Mouse (Mus musculus) testis, adult 2 months (tissue): ENCODE data around the gene Maml2. TPM values are rescaled to one million over a fixed set of nuclear protein-coding genes. Genes with fewer than 3 reads are reported as not detected.

Experiments used
- H3K27ac ChIP-seq: fragments of 200-500 bp; 2 replicates; pipeline ENCODE4 v1.5.1; 2012; ENCODE audit warnings: low read depth, low read length; ENCODE audit not compliant: control insufficient read depth, insufficient read depth
- H3K27me3 ChIP-seq: fragments of 200-500 bp; 2 replicates; pipeline ENCODE4 v1.6.1; 2012; ENCODE audit warnings: mild to moderate bottlenecking, low read length, moderate library complexity; ENCODE audit not compliant: control insufficient read depth, insufficient read depth
- H3K36me3 ChIP-seq: fragments of 200-500 bp; 2 replicates; pipeline ENCODE4 v1.6.1; 2012; ENCODE audit warnings: mild to moderate bottlenecking, low read length; ENCODE audit not compliant: control insufficient read depth, insufficient read depth
- H3K4me1 ChIP-seq: fragments of 200-500 bp; 2 replicates; pipeline ENCODE4 v1.6.1; 2012; ENCODE audit warnings: low read length; ENCODE audit not compliant: control insufficient read depth, insufficient read depth
- H3K4me3 ChIP-seq: fragments of 200-500 bp; 2 replicates; pipeline ENCODE4 v1.5.1; 2012; ENCODE audit warnings: low read depth, mild to moderate bottlenecking, low read length, moderate library complexity, mixed read lengths; ENCODE audit not compliant: control insufficient read depth
- CTCF ChIP-seq: fragments of 200-500 bp; IDR thresholded peaks from 2 replicates; pipeline ENCODE4 v1.5.1; 2012; ENCODE audit warnings: low read depth, mild to moderate bottlenecking, inconsistent platforms, low read length, moderate library complexity; ENCODE audit not compliant: control insufficient read depth, insufficient read depth, insufficient replicate concordance
- POLR2A ChIP-seq: fragments of 200-500 bp; IDR thresholded peaks from 2 replicates; pipeline ENCODE4 v1.6.1; 2012; ENCODE audit warnings: low read depth, mild to moderate bottlenecking, inconsistent platforms, low read length, moderate library complexity; ENCODE audit not compliant: control insufficient read depth
- polyA plus RNA-seq: library from polyadenylated mRNA; depleted of rRNA; stranded (reverse); fragments of >200 nt; gene quantifications from 2 replicates; pipeline ENCODE4 v1.2.3, GENCODE M21; 2012

Maml2 gene
- polyA plus RNA-seq, 1 experiment = 0.56 TPM

GRCm38 (mm10) chr9:13523046-13523445 lies 225.3 kb downstream of the Maml2 start:
- no peaks in the 10 kb centered on the region for H3K27me3 ChIP-seq
- H3K4me1 ChIP-seq = no peaks in the 10 kb centered on the region
- TF ChIP-seq POLR2A = no peak
- TF ChIP-seq CTCF = no peak
- no peak overlapping the region for H3K27ac ChIP-seq
- no peak overlapping the region for H3K4me3 ChIP-seq
- H3K36me3 ChIP-seq = no peaks in the 10 kb centered on the region

- no peak for TF ChIP-seq POLR2A
- TF ChIP-seq CTCF = no peak
- Histone ChIP-seq H3K36me3 (no peaks in the 10 kb centered on the region), H3K4me3 (no peak overlapping the region), H3K27me3 (no peaks in the 10 kb centered on the region), H3K4me1 (no peaks in the 10 kb centered on the region), H3K27ac (no peak overlapping the region)
These were observed 227.3 kb downstream of the Maml2 start for GRCm38 (mm10) chr9:13525075-13525474.

- H3K36me3 ChIP-seq = no peaks in the 10 kb centered on the region
- H3K4me1 ChIP-seq = no peaks in the 10 kb centered on the region
- no peaks in the 10 kb centered on the region for H3K27me3 ChIP-seq
- no peak overlapping the region for H3K27ac ChIP-seq
- H3K4me3 ChIP-seq = no peak overlapping the region
- TF ChIP-seq CTCF = no peak
- no peak for TF ChIP-seq POLR2A
These were observed 228.0 kb downstream of the Maml2 start for GRCm38 (mm10) chr9:13525561-13526255.

- no peaks in the 10 kb centered on the region for H3K4me1 ChIP-seq
- no peak overlapping the region for H3K4me3 ChIP-seq
- no peaks in the 10 kb centered on the region for H3K27me3 ChIP-seq
- TF ChIP-seq CTCF (no peak), POLR2A (no peak)
- H3K27ac ChIP-seq = no peak overlapping the region
- no peaks in the 10 kb centered on the region for H3K36me3 ChIP-seq
These were observed 232.8 kb downstream of the Maml2 start for GRCm38 (mm10) chr9:13530575-13530974.

- no peaks in the 10 kb centered on the region for H3K4me1 ChIP-seq
- H3K4me3 ChIP-seq = no peak overlapping the region
- H3K36me3 ChIP-seq = no peaks in the 10 kb centered on the region
- TF ChIP-seq POLR2A (no peak), CTCF (no peak)
- H3K27me3 ChIP-seq = no peaks in the 10 kb centered on the region
- no peak overlapping the region for H3K27ac ChIP-seq
These were observed 235.4 kb downstream of the Maml2 start for GRCm38 (mm10) chr9:13533076-13533707.

- H3K36me3 ChIP-seq = no peaks in the 10 kb centered on the region
- no peaks in the 10 kb centered on the region for H3K27me3 ChIP-seq
- no peak overlapping the region for H3K4me3 ChIP-seq
- H3K4me1 ChIP-seq = no peaks in the 10 kb centered on the region
- H3K27ac ChIP-seq = no peak overlapping the region
- TF ChIP-seq POLR2A = no peak
- no peak for TF ChIP-seq CTCF
These were observed 238.0 kb downstream of the Maml2 start for GRCm38 (mm10) chr9:13535803-13536202.

- Histone ChIP-seq H3K27ac (no peak overlapping the region), H3K27me3 (no peaks in the 10 kb centered on the region), H3K36me3 (no peaks in the 10 kb centered on the region), H3K4me1 (no peaks in the 10 kb centered on the region), H3K4me3 (no peak overlapping the region)
- TF ChIP-seq POLR2A (no peak), CTCF (no peak)
These were observed 238.9 kb downstream of the Maml2 start for GRCm38 (mm10) chr9:13536419-13537261.
